Mouse (Mus musculus) thymus, postnatal 36 days (tissue): ENCODE results near the gene Klk5.

Experiments used
- DNase-seq, 2 experiments: peaks; one replicate each; pipeline ENCODE4 v3.0.0; 2022; ENCODE audit warnings: mixed read lengths in 2 of 2

Klk5 gene

GRCm38 (mm10) chr7:43878281-43878680 is 36.5 kb downstream of the Klk5 start:
- no peak for DNase-seq

- no peak for DNase-seq
Measured at GRCm38 (mm10) chr7:43880912-43881311, 39.1 kb downstream of the Klk5 start, which contains the start of gene Klk4. TSS of gene Klk4 (plus strand) at chr7:43881160.

- DNase-seq, result no peak
Measured at GRCm38 (mm10) chr7:43882346-43882745, 40.6 kb downstream of the Klk5 start.

GRCm38 (mm10) chr7:43882811-43883210 is 41.0 kb downstream of the Klk5 start:
- no peak for DNase-seq

GRCm38 (mm10) chr7:43883547-43883946 is 41.8 kb downstream of the Klk5 start:
- peak; percentile 28 to 33 for DNase-seq

- no peak for DNase-seq
Measured at GRCm38 (mm10) chr7:43891365-43891764, 49.6 kb downstream of the Klk5 start.

GRCm38 (mm10) chr7:43891788-43892187 is 50.0 kb downstream of the Klk5 start:
- DNase-seq, result no peak

- peak; percentile 38 to 55 for DNase-seq
Measured at GRCm38 (mm10) chr7:43894836-43895235, 53.1 kb downstream of the Klk5 start.
